Mouse (Mus musculus): ENCODE measurements around the gene Sf3b3. TPM values are rescaled to one million over a fixed set of nuclear protein-coding genes. Genes with fewer than 3 reads are reported as not detected.
A peak's percentile ranks its signal among the peaks of the same experiment; 100 is the strongest.
"Not testable (repeated sequence)": the region's sequence is repeated elsewhere in the genome, so short reads cannot be mapped to it uniquely, and the experiment has no call there.

Sf3b3 gene
- total RNA-seq, 1 experiment from 2014 or later, result 205 TPM

GRCm38 (mm10) chr8:110856760-110857461, 10.3 kb upstream of the Sf3b3 start:
- ATAC-seq (replicated peaks in 1 of 2; ENCODE audit: insufficient read depth in 1 of 2, low FRiP score in 2 of 2, low TSS enrichment in 1 of 2, low read depth in 1 of 2, poor library complexity in 2 of 2, severe bottlenecking in 2 of 2), result no peak

DNA sequence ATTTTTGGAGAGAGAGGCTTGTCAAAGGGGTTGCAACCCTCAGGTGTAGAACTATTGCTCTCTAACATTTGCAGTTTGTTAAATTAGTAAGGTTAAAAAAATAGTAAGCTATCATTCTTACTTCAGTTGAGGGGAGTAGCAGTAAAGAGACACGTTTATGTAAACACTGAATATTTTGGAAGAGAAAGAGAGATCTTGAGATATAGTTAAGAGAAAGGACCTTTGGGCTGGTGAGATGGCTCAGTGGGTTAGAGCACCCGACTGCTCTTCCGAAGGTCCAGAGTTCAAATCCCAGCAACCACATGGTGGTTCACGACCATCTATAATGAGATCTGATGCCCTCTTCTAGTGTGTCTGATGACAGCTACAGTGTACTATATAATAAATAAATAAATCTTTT, 9.5 kb upstream of the Sf3b3 start:
- not testable (repeated sequence) for ATAC-seq (replicated peaks in 1 of 2; ENCODE audit: insufficient read depth in 1 of 2, low FRiP score in 2 of 2, low TSS enrichment in 1 of 2, low read depth in 1 of 2, poor library complexity in 2 of 2, severe bottlenecking in 2 of 2)

- no peak for ATAC-seq (replicated peaks in 1 of 2; ENCODE audit: insufficient read depth in 1 of 2, low FRiP score in 2 of 2, low TSS enrichment in 1 of 2, low read depth in 1 of 2, poor library complexity in 2 of 2, severe bottlenecking in 2 of 2)
Measured at GRCm38 (mm10) chr8:110851186-110851585, 4.6 kb upstream of the Sf3b3 start.

DNA sequence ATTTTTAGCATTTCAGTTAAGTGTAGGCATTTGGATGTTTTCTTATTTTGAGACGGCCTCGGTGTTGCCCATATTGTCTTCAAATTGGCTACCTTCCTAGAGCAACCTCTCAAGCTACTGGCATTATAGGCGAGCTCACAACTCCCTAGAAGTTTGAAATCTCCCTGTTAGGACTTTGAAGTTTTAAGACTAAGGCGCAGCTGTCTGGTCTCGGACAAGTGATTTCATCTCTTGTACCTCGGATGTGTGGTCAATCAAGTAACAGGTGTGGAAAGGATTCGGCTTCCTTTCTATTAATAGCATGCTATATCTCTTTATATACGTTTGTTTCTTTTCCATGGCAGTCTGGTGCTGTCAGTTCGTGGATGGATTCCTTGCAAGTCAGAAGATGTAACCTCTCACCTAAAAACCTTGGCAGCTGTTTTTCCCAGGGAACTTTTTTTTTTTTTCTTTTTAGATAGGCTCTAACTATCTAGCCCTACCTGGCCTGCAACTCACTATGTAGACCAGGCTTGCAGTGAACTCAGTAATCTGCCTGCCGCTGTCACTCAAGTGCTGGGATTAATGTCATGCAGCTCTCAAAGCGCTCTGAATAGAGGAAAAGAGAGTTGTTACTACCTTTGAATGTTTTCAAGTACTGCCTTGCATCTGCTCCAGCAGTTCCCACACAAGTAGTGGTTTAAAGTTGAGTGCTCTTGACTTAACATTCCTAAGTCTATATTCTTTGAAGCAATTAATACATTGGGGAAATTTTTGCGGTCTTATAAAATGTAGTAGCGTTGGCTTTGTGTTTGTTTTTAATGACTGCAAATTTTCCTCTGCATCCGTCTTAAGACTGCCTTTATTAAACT, 1.3 kb upstream of the Sf3b3 start:
- ATAC-seq (replicated peaks in 1 of 2; ENCODE audit: insufficient read depth in 1 of 2, low FRiP score in 2 of 2, low TSS enrichment in 1 of 2, low read depth in 1 of 2, poor library complexity in 2 of 2, severe bottlenecking in 2 of 2), result no peak

GRCm38 (mm10) chr8:110847171-110847549, 573 bp upstream of the Sf3b3 start:
- peak; percentile 6 to 13; a peak in 1 of 4 replicates for ATAC-seq (replicated peaks in 1 of 2; ENCODE audit: insufficient read depth in 1 of 2, low FRiP score in 2 of 2, low TSS enrichment in 1 of 2, low read depth in 1 of 2, poor library complexity in 2 of 2, severe bottlenecking in 2 of 2)

DNA sequence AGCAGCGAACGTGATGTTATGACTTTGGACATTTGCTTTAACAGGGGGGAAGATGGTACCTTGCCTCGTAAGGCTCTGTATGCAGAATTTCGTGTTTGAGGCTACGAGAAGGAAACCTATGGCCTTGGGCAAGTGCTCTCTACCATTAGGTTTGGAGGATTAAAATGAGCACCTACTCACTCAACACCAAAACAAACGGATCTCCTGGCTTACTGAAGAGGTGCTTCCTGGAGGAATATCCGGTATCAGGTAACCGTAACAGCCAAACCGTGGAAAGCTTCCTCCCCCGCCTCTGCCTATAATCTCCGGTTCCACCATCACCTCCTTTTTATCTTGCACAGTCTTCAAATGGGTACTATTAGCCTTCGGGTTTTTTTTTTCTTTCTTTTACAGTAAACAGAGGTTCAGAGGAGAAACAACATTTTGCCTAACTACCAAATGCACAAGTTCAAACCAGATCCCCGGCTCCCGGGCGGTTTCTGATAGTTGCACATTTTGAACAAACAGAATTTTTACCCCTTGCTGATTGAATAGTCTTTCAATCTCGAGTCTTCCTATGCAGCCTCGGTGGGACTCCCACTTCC, 674 bp downstream of the Sf3b3 start:
- 0 out of 4 replicates have a peak, but pooled peaks of 1 of the 2 experiments have one; percentile 5 for ATAC-seq (replicated peaks in 1 of 2; ENCODE audit: insufficient read depth in 1 of 2, low FRiP score in 2 of 2, low TSS enrichment in 1 of 2, low read depth in 1 of 2, poor library complexity in 2 of 2, severe bottlenecking in 2 of 2)

DNA sequence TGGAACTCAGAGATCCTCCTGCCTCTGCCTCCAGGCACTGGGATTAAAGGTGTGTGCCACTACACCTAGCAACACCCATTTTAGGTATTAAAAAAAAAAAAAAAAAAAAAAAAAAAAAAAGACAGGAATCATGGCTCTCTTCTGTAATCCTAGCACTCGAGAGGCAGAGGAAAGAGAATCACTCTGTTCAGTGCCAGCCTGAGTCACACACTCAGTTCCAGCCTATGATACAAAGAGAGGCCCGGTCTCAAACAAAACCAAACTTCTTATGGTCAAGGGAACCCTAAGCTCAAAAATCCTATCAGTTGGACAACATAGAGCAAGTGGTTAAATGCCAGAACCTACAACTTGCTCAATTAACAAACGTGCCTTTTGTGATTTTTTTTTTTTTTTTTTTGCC, 1.6 kb downstream of the Sf3b3 start:
- no peak for ATAC-seq (replicated peaks in 1 of 2; ENCODE audit: insufficient read depth in 1 of 2, low FRiP score in 2 of 2, low TSS enrichment in 1 of 2, low read depth in 1 of 2, poor library complexity in 2 of 2, severe bottlenecking in 2 of 2)

GRCm38 (mm10) chr8:110843207-110843606, 3.4 kb downstream of the Sf3b3 start:
- no peak for ATAC-seq (replicated peaks in 1 of 2; ENCODE audit: insufficient read depth in 1 of 2, low FRiP score in 2 of 2, low TSS enrichment in 1 of 2, low read depth in 1 of 2, poor library complexity in 2 of 2, severe bottlenecking in 2 of 2)

- no peak for ATAC-seq (replicated peaks in 1 of 2; ENCODE audit: insufficient read depth in 1 of 2, low FRiP score in 2 of 2, low TSS enrichment in 1 of 2, low read depth in 1 of 2, poor library complexity in 2 of 2, severe bottlenecking in 2 of 2)
Measured at GRCm38 (mm10) chr8:110842012-110842574, 4.5 kb downstream of the Sf3b3 start.

GRCm38 (mm10) chr8:110831956-110832355, 14.6 kb downstream of the Sf3b3 start:
- ATAC-seq (replicated peaks in 1 of 2; ENCODE audit: insufficient read depth in 1 of 2, low FRiP score in 2 of 2, low TSS enrichment in 1 of 2, low read depth in 1 of 2, poor library complexity in 2 of 2, severe bottlenecking in 2 of 2), result no peak

DNA sequence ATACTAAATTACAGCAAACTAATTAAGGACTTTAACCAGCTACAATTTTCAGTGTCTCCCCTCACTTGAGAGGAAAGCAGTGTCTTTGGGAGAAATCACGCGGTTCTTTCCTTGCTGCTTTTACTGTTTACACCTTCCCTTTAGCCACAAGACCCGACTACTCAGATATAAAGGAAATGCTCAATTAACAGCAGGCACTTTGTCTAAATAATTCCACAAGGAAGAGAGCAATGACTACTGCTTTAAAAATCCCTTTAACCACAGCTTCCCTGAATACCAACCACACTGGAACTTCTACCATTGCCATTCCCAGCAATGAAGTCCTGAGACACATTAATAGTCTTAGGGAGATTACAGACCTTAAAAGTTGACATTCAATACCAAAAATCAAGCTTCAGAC, 18.1 kb downstream of the Sf3b3 start:
- no peak for ATAC-seq (replicated peaks in 1 of 2; ENCODE audit: insufficient read depth in 1 of 2, low FRiP score in 2 of 2, low TSS enrichment in 1 of 2, low read depth in 1 of 2, poor library complexity in 2 of 2, severe bottlenecking in 2 of 2)

- no peak for ATAC-seq (replicated peaks in 1 of 2; ENCODE audit: insufficient read depth in 1 of 2, low FRiP score in 2 of 2, low TSS enrichment in 1 of 2, low read depth in 1 of 2, poor library complexity in 2 of 2, severe bottlenecking in 2 of 2)
Measured at GRCm38 (mm10) chr8:110824861-110825260, 21.7 kb downstream of the Sf3b3 start.

DNA sequence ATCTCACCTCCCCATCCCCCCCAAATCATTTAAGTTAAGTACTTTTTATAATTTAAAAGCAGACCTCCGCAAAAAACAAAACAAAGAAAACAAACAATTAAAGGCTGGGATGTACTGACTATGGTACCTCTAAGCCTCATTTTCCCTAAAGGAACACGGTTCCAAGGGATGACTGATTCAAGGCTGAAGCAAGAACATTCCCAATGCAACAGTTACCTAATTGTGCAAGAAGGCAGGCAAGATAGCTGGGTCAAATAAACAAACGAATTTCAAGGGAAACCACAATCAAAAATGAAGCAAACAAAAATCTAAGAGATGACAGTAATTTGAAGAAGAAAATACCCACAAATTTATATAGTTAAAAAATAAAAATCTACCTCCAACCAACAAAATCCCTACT, 24.6 kb downstream of the Sf3b3 start:
- no peak for ATAC-seq (replicated peaks in 1 of 2; ENCODE audit: insufficient read depth in 1 of 2, low FRiP score in 2 of 2, low TSS enrichment in 1 of 2, low read depth in 1 of 2, poor library complexity in 2 of 2, severe bottlenecking in 2 of 2)

- no peak for ATAC-seq (replicated peaks in 1 of 2; ENCODE audit: insufficient read depth in 1 of 2, low FRiP score in 2 of 2, low TSS enrichment in 1 of 2, low read depth in 1 of 2, poor library complexity in 2 of 2, severe bottlenecking in 2 of 2)
Measured at GRCm38 (mm10) chr8:110820257-110820656, 26.3 kb downstream of the Sf3b3 start.

- no peak for ATAC-seq (replicated peaks in 1 of 2; ENCODE audit: insufficient read depth in 1 of 2, low FRiP score in 2 of 2, low TSS enrichment in 1 of 2, low read depth in 1 of 2, poor library complexity in 2 of 2, severe bottlenecking in 2 of 2)
Measured at GRCm38 (mm10) chr8:110818593-110818992, 28.0 kb downstream of the Sf3b3 start.

DNA sequence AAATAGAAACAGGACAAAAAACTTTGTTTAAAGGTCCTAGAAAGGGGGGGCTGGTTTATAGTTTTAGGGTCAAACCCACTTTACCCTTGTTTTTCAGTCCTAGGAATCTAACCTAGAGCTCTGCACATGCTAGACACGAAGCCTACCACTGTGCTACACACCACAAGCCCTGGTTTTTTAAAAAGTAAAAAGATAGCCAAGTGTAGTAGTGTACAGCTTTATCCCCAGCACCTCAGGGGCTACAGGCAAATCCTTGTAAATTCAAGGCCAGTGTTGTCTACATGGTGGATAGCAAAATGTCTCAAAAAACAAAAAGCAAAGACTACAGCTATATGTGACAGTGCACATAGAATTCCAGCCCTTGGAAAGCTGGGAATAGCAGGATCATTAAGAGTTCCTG, 29.6 kb downstream of the Sf3b3 start:
- ATAC-seq (replicated peaks in 1 of 2; ENCODE audit: insufficient read depth in 1 of 2, low FRiP score in 2 of 2, low TSS enrichment in 1 of 2, low read depth in 1 of 2, poor library complexity in 2 of 2, severe bottlenecking in 2 of 2), result no peak

DNA sequence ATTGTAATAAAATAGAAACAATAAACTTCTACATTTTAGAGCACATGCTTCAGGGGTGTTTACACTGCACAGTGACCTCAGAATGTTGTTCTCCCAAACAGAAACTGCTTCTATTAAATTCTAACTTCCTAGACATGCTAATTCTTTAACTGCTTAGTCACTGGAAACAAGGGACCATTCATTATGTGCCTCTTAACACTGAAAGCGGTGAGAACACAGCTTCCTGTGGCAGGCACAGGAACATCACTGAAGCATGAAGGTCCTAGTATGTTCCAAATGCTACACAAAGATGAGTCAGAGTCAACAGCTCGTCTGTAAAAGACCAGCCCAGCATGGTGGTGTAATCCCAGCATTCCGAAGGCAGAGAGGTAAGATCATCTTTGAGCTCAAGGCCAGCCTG, 31.3 kb downstream of the Sf3b3 start:
- no peak for ATAC-seq (replicated peaks in 1 of 2; ENCODE audit: insufficient read depth in 1 of 2, low FRiP score in 2 of 2, low TSS enrichment in 1 of 2, low read depth in 1 of 2, poor library complexity in 2 of 2, severe bottlenecking in 2 of 2)

Data from hematopoietic stem cell, adult 5-6 weeks (primary cell).